Mouse (Mus musculus) urinary bladder, postnatal 0 days (tissue): ENCODE measurements around the gene Ppp1r32. TPM values are rescaled to one million over a fixed set of nuclear protein-coding genes. Genes with fewer than 3 reads are reported as not detected.

Source experiments
- polyA plus RNA-seq: library from polyadenylated mRNA; unstranded; fragments of >200 nt; fragmentation: Nextera tagmentation; extraction: Ambion mirVana; gene quantifications from 2 replicates; pipeline ENCODE4 v1.2.1, GENCODE M21; 2015

Ppp1r32 gene
- polyA plus RNA-seq: not detected in 2 replicates

DNA sequence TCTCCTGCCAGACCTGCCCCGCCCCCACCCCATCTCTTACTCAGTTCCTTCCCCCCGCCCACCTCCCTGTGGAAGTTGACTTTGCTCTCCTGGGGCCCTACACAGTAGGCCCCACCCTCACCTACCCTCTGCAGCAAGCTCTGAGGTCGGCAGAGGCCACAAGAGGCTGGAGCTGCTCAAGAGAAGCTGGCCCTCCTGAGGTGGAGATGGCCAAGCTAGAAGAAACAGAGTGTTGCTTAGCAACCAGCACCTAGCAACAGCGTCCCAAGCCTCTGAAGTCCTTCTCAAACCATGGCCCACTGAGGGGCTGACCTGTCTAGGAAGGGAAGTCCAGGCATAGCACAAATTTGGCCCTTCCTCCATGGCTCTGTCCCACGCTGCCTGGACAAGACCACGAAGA lies at the start of gene Ppp1r32:
Gene Ppp1r32, minus strand, starts transcription at position 226 of the 400 bp plus-strand sequence.

DNA sequence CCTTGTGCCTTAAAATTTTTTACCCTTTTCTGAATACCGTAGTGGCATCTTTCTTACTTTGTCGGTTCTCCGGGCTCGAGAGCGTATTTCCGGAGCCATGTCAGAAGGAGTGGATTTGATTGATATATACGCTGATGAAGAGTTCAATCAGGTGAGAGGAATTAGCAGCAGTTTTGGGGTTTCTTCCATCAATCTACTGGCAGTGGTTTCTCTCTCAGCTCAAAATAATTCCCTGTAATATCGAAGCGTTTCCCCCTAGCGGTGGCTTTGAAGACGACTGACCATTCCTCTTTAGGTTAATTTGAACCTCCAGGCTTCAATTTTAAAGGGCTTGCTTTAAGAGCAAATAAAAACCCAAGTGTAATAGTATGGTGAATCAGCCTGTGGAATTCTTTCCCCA lies 43.2 kb upstream of the Ppp1r32 start, which contains the start of gene Sdhaf2:
Gene Sdhaf2, minus strand, starts transcription at position 233 of the 400 bp plus-strand sequence.

DNA sequence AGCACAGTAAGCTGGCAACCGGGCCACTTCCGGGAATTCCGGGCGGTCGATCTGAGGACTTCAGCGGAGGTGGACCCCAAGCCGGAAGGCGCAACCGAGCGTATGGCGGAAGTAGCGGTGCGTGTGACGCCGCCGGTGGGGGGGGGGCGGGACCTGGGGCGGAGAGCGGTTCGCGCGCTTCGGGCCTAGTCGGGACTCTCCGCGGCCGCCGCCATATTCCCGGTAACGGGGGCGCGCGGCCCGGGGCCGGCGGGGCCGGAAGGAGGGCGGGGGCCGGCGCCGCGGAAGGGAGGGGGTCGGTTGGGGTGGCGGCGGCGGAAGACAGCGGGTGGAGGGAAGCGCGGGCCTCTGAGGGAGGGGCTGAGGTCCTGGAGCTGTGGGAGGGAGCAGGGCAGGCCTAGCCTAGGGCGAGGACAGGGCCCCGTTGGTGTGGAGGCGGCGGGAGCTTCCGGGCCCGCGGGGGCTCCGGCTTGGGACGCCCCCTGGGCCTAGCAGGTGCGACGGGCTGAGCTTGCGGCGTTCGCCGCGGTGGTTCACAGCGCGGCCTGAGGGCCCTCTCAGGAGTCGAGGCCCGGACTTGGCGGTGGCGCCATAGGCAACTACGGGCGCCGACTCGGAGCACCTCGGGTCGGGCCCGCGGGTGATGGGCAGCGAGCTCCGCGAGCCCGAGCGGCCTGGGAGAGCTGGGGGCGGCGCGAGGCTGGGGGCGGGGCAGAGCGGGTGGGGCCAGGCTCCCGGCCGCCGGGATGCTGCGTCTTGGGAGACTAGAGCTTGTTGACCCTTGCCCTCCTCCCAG lies 42.6 kb upstream of the Ppp1r32 start, which contains the start of gene Cpsf7:
Gene Cpsf7, plus strand, starts transcription at position 161 of the 796 bp plus-strand sequence.

GRCm38 (mm10) chr19:10456752-10457483 lies 25.8 kb downstream of the Ppp1r32 start, which contains the start of gene Lrrc10b:
Gene Lrrc10b, minus strand, starts transcription at chr19:10457473.

Other genes starting within 250 kb of the Ppp1r32 start
- 4.5 and 5.0 TPM in 2 replicates for gene Myrf, start 242.2 kb downstream of the Ppp1r32 start, polyA plus RNA-seq
- gene Dagla, start 178.1 kb downstream of the Ppp1r32 start, polyA plus RNA-seq: 1.2 and 1.3 TPM in 2 replicates
- 0.04 and 0.40 TPM in 2 replicates for gene Syt7, start 93.8 kb downstream of the Ppp1r32 start, polyA plus RNA-seq
- gene Lrrc10b, start 25.5 kb downstream of the Ppp1r32 start, polyA plus RNA-seq: 2.6 and 3.9 TPM in 2 replicates
- gene Cpsf7, start 42.3 kb upstream of the Ppp1r32 start, polyA plus RNA-seq: 18.9 and 21.4 TPM in 2 replicates
- gene Sdhaf2, start 43.2 kb upstream of the Ppp1r32 start, polyA plus RNA-seq: 37.6 and 40.0 TPM in 2 replicates
- 17.5 and 17.8 TPM in 2 replicates for gene Tmem216, start 73.3 kb upstream of the Ppp1r32 start, polyA plus RNA-seq
- gene Cyb561a3, start 94.2 kb upstream of the Ppp1r32 start, polyA plus RNA-seq: 20.5 and 21.2 TPM in 2 replicates
- gene Tmem138, start 94.4 kb upstream of the Ppp1r32 start, polyA plus RNA-seq: 16.0 and 16.8 TPM in 2 replicates
- 193 and 203 TPM in 2 replicates for gene Ddb1, start 122.4 kb upstream of the Ppp1r32 start, polyA plus RNA-seq
- 10.2 and 10.6 TPM in 2 replicates for gene Tkfc, start 122.7 kb upstream of the Ppp1r32 start, polyA plus RNA-seq
- gene Vwce, start 151.3 kb upstream of the Ppp1r32 start, polyA plus RNA-seq: 0.47 and 0.58 TPM in 2 replicates
- 2.0 and 2.3 TPM in 2 replicates for gene Pga5, start 195.1 kb upstream of the Ppp1r32 start, polyA plus RNA-seq
- gene Vps37c, start 205.8 kb upstream of the Ppp1r32 start, polyA plus RNA-seq: 20.9 and 21.5 TPM in 2 replicates